Mouse (Mus musculus) T-helper 1 cell (primary cell): ENCODE measurements around the gene Krt1.

Experiments used
- in situ Hi-C: fragments of 300-600 bp; cut with MboI, MseI; formaldehyde crosslinking; loops from one replicate; pipeline ENCODE4 v1.15.1; 2025; ENCODE audit warnings: high pct_unique_total_duplicates

Krt1 gene

GRCm38 (mm10) chr15:101803052-101803822 is 47.4 kb downstream of the Krt1 start:
- in situ Hi-C loops, result no loop called here

GRCm38 (mm10) chr15:101802296-101802835 is 48.2 kb downstream of the Krt1 start, which contains the start of gene Krt73:
Krt73 (minus strand) TSS chr15:101802346.
- in situ Hi-C loops, result no loop called here
